Mouse (Mus musculus): ENCODE measurements around the gene Anln.
"Not testable (repeated sequence)": the region's sequence is repeated elsewhere in the genome, so short reads cannot be mapped to it uniquely, and the experiment has no call there.

The Anln gene

DNA sequence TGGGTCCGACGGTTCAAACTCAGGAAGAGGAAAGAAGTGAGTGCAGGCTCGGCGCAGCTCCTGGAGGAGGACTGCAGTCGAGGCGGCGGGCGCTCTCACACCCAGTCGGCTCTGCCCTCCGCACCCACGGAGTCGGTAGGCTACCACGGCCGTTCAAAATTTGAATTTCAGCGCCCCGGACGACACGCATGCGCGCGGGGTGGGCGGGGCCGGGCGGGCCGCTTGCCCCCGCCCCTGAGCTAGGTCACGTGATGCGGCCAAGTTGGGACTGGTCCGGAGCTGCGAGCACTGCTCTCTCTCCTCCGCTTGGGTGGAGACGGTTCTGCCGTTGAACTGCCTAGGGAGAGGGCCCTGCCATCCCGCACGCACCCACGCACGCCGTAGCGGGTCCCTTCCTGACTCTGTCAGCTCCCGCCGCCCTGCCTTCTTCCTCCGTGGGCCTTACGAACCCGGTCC lies at the start of gene Anln:
Anln (minus strand) TSS at position 168 of the 456 bp plus-strand sequence.
- DNase-seq (ENCODE audit: low read depth, low spot score): peak; percentile 82

DNA sequence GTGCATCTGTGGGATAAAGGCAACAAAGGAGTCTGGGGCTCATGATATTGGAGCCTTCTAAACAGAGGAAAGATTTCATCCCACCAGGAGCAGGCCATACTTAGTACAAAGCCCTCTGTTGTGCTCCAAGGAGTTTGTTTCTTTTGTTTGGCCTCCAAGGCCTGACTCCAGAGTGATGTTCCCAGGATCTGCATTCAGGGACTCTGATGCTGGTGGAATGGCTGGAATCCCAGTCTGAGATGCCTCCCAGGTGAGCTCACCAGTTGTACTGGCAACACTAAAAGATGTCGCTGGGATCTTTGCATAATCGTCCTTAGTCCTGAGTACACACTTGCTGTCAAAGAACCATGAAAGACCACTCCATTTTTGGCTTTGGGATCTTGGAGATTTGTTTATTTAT lies 45.1 kb upstream of the Anln start:
- DNase-seq (ENCODE audit: low read depth, low spot score): no peak

DNA sequence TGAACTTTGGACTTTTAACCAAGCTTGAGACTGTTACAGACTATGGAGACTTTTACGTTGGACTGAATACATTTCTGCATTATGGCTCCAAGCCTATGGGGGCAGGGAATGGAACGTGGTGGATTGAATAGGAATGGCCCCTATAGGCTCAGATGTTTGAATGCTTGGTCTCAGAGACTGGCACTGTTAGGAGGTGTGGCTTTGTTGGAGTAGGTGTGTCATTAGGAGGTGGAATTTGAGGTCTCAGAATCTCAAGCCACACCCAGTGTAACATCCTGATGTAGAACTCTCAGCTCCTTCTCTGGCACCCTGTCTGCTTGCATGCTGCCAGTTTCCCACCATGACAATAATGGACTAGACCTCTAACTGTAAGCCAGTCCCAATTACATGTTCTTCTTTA lies 44.2 kb upstream of the Anln start:
- no peak for DNase-seq (ENCODE audit: low read depth, low spot score)

DNA sequence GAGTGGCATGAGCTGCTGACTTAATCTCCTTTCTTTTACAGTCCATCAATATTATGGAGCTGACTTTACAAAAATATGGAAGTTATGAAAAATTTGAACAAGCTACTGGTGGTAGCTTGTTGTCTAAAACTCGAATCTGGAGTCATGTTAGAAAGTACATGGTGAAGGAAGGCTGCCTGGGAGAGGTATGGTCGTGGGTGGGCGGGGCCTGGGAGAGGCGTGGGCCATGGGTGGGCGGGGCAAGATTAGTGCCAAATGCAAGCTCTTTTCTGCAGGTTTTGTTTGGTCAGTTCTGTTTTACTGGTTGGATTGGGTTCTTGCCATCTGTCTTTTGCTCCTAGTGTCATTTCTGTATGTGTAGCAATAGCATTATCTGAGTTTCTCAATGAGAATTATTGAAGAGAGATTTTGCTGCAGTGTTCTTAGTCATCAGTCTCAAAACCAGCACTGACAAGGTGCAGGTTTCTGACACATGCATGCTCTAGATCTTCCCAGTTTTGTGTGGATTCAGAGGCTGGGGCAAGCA lies 41.4 kb upstream of the Anln start:
- no peak for DNase-seq (ENCODE audit: low read depth, low spot score)

DNA sequence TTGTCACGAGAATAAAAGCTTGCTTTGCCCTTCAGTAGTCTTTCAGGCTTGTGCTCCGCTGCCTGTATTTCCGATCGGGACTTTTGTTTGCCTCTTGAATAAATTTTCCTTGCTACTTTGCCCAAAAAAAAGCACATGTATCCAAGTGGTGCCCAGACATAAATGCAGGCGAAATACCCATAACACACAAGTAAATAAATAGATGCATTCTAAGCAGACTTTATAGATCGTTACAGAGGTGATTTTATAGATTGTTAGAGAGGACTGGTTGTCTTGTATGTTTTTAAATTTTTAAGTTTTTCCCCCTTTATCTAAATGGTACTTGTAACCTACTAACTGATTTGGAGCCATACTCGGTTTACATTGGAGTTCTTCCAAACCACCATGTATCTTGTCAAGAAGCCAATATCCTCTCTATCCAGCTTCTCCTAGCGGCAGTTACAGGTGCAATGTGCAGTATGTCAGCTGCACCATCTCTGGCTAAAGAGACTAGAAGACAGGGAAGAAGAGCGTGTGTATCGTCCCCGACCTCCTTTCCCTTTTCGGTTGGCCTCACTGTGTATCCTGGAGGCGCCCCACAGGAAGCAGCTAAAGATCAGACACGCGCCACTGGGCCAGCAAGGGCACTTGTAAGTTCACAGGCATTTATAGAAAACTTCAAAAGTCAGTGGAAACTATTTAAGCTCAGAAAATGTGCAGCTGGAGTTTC lies 40.7 kb upstream of the Anln start:
- DNase-seq (ENCODE audit: low read depth, low spot score): no peak

DNA sequence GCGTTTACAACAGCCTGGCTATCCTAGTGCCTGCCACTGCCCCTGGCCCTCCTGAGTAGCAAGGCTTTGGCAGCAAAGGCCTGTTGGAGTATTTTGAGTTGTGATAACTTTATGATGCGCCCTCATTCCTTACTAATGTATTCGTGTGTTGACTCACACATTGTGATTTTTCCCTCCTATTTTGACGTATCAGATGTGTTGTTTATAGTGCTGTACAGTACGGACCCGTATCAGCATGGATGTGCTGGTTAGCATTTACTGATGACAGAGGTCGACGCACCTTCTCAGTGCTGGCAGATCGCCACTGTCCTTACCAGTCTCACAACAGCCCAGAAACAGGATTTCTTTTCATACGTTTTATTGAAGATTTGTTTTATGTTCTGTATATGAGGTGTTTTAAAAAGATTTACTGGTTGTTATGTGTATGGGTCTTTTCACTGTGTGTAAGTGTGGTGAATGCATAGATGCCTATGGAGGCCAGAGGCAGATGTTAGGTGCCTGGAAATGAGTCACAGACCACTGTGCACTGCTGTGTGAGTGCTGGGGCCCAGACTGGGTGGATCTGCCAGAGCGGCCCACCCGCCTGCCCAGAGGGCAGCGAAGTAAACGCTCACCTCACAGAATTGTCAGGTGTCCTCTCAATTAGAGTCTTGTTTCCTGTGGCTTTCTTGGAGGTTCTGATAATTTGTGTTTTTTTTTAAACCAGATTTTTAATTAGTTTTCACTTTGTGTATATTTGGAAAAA lies 39.9 kb upstream of the Anln start:
- no peak for DNase-seq (ENCODE audit: low read depth, low spot score)

DNA sequence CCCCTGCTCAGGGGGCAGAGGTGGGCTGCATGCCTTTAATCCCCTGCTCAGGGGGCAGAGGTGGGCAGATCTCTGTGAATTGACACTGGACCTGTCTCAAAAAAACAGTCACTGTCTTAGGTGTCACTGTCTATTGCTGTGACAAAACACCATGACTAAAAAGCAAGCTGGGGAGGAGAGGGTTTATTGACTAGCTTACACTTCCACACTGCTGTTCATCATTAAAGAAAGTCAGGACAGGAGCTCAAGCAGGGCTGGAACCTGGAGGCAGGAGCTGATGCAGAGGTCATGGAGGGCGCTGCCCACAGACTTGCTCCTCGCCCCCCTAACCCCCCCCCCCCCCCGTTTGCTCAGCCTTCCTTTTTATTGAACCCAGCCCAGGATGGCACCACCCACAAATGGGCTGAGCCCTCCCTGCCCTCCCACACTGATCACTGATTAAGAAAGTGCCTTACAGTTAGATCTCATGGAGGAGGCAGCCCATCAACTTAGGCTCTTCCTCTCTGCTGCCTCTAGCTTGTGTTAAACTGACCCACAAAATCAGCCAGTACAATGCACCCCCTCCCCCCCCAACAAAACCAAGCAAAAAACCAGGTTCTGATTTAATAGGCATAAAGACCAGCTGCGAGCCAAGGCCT lies 39.2 kb upstream of the Anln start:
- no peak for DNase-seq (ENCODE audit: low read depth, low spot score)

DNA sequence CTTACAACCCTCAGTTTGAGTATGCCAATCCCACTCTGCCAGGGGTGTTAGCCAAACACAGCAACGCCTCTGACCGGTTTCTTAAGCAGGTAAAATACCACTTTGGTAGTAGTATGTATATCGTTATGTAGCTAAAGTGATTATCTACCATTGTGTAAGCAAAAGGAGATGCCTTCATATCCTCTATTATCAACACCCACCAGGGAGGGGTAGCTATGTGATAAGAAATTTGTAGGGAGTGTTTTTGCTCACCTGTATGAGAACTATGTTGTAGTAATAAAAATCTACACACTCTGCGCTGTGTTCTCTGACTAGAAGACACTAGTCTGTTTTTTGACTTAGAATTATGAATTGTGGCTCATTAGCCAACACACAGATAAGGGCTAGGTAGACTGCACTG lies 35.7 kb upstream of the Anln start:
- no peak for DNase-seq (ENCODE audit: low read depth, low spot score)

DNA sequence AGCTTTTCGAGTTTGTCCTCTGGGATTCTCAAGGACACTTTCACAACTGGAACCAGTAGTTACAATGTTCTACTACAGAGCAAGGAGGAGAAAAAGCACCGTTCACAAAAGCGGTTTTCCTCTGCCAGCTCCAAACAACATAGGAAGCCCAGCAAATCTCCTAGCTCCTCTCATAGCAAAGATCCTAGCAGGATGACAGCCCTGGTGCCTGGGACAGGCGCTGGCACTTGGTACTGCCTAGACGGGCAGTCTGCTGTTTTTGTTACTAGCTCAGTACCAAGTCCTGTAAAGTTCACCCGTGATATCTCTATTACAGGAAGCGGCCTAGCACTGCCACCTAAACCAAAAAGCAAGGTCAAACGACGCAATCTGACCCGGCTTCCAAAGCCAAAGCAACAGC lies 35.2 kb upstream of the Anln start:
- no peak for DNase-seq (ENCODE audit: low read depth, low spot score)

DNA sequence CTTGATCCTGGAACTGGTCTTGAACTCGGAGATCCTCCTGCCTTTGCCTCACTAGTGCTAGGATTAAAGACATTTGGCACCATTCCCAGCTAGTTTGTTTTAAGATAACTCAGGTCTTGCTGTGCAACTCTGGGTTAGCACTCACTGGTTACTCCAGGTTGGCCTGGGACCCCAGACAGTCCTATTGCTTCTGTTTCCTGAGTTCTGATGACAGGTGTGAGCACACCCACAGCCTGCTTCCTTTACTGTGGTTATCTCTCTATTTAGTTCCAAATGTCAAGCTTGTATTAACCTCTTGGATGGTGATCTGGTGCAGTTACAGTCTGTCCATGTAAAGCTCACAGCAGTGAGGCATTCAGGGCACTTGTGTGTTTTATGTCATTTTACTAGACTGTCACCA lies 34.5 kb upstream of the Anln start:
- no peak for DNase-seq (ENCODE audit: low read depth, low spot score)

DNA sequence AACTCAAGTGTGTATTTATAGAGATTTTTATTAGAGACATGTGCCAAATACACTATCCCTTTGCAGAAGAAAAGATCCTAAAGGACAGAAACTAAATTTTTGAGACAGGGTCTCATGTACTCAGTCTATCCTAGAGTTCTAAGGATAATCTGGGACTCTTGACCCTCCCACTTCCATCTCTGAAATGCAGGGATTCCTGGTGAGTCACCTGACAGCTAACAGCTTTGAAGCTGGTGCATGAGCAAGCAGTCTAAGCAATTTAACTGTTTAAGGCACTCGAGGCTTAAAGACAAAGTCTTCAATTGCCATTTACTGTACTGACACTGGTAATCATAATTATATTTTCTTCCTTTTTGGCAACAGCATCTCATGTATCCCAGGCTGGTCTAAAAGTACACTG lies 33.6 kb upstream of the Anln start:
- no peak for DNase-seq (ENCODE audit: low read depth, low spot score)

DNA sequence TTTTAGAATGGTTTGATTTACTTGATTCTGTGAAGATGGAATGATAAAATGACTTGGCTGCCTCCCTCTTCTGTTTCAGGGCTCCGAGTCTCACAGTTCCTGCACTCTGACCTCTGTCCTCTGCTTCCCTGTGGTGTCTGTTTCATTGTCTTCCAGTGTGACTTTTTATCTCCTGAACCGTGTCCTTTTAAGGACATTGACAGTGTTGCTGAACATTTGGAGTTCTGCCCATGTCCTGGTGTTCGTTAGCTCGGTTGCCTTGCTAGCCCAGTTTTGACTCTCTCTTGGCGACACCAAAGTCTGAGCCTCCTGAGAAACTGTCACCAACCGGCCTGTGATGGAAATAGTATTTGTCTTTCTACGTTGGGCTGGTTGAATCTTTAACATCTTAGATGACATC lies 31.5 kb upstream of the Anln start:
- DNase-seq (ENCODE audit: low read depth, low spot score): no peak

DNA sequence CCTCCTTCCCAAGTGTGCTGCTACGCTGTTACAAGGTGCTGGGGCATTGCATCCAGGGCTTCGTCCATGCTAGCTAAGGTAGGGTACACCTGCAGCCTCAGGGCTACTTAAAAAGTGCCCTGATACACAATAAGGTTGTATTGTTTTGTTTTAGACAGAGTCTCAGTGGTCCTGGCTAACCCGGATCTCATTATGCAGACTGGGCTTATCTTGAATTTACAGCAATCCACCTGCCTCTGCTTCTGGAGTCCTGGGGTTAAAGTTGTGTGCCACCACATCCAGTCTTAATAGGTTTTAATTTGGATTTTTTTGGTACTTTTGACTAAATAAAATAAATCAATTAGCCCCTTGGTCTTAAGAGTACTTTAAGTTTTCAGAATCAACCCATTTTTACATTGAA lies 30.9 kb upstream of the Anln start:
- no peak for DNase-seq (ENCODE audit: low read depth, low spot score)

DNA sequence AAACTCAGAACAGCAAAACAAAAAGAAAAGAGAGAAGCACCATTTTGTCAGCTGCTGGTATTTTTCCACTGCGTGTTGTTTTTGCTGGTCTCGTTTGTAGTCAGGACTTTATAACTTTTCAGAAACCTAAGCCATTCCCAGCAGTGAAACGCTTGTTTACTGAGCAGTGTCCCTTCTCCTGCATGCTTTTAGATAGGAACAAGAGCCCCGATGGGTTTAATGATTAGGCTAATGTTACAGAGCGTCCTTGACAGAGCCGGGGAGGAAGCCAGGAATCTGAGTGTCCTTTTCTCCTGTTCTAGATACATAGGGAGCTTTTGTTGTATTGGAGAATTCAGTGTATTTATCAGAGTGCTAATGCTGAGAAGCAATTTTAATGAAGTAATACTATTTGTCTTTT lies 28.6 kb upstream of the Anln start:
- DNase-seq (ENCODE audit: low read depth, low spot score): no peak

DNA sequence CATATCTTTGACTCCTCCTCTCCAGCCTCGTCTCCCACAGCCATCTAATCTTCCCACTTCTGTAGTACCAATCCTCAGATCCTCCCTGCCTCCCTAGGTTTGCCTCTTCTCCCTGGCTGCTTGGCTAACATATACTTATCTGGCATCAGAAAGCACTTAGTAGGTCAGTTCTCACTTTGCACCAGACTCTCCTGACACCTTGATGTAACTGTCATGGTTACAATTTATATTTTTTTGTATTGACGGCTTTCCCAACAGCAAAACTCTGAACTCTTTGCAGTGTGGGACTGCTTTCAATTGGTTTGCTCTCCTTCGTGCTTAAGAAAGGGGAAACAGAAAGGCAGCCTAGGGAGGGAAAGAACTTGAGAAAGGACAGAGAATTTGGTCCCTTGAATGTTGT lies 27.2 kb upstream of the Anln start:
- DNase-seq (ENCODE audit: low read depth, low spot score): no peak

DNA sequence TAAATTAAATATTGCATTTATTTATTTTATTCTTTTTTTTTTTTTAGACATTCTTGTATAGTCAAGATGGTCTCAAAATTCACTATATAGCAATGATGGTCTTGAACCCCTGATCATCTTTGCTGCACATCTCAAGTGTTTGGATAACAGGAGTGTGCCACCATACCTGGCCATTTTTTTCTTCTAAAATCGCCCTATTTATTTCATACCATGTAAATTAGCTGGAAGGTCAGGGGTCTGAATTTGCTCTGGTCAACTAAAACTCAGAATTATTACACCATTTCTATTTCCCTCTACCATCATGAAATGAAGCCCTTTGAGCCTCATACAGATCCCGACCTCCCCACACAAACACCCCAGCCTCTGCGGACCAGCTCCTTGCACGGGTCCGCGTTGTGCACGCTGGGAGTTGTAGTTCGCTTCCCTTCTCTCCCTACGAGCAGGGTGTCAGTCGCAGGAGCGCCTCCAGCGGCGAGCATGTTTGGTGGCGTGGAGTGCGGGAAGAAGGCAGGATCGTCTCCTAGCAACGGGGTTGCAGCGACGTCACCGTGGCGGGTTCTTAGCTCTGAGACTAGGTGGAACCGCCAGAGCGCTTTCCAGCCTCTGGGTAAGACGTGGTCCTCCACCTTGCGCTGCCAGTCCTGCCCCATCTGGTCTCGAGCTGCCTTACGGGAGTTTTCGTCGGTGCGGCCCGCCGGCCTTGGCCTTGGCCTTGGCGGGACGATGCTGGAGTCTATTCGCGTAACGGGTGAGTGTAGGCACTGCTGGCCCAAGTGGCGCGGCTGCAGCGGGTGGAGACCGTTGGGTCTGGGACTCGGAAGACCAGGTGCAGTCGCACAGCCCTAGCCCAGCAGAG lies 22.2 kb upstream of the Anln start, which contains the start of gene 9530077C05Rik:
9530077C05Rik (plus strand) TSS at position 512 of the 856 bp plus-strand sequence.
- DNase-seq (ENCODE audit: low read depth, low spot score): peak; percentile 93

DNA sequence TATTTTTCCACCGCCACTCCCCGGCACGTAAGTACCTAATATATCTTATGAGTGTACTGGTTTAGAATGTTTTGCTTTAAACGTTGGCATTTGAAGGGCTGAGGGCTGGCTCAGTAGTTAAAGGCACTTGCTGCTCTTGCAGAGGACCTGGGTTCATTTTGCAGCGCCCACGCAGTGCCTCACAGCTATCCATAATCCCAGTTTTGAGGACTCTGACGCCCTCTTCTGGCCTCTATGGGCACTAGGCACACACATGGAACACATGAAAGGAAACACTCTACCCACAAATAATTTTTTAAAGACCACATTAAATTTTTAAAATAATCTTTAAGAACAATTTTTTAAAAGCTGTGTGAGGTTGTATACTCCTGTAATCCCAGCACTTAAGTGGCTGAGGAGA lies 20.5 kb upstream of the Anln start:
- no peak for DNase-seq (ENCODE audit: low read depth, low spot score)

DNA sequence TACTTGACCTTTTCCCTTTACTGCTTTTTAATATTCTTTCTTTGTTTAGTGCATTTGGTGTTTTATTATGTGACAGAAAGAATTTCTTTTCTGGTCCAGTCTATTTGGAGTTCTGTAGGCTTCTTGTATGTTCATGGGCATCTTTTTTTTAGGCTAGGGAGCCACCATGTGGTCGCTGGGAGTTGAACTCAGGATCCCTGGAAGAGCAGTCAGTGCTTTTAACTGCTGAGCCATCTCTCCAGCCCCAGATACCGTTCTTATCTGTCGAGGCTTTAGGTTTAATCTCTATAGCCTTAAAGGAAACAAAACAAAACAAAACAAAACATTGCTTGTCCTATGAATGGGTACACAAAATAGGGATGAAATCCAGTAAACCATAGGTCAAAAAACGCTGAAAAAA lies 19.4 kb upstream of the Anln start:
- not testable (repeated sequence) for DNase-seq (ENCODE audit: low read depth, low spot score)

DNA sequence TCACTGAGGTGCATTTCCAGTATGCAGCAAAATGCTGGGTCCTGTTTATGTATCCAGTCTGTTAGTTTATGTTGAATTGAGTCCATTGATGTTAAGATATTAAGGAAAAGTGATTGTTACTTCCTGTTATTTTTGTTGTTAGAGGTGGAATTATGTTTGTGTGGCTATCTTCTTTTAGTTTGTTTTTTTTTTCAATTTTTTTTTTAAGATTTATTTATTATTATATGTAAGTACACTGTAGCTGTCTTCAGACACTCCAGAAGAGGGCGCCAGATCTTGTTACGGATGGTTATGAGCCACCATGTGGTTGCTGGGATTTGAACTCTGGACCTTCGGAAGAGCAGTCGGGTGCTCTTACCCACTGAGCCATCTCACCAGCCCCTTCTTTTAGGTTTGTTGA lies 18.6 kb upstream of the Anln start:
- not testable (repeated sequence) for DNase-seq (ENCODE audit: low read depth, low spot score)

DNA sequence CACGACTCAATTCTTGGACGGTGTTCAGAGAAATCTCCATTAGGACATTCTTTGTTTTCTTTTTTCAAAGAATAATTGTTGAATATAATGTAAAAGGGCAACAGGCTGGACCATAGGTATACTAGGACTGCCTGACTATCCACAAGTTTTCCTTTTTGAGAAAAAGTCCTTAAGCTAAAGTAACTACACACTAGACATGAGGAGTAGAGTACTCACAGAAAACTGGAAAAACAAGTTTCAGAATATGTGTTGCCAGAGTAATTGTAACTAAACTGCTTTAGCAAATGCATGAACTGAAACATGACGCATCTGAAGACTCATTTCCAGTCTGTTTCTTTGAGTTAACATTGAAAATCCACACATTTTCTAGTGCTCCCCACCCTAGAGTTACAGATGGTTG lies 16.4 kb upstream of the Anln start:
- no peak for DNase-seq (ENCODE audit: low read depth, low spot score)

DNA sequence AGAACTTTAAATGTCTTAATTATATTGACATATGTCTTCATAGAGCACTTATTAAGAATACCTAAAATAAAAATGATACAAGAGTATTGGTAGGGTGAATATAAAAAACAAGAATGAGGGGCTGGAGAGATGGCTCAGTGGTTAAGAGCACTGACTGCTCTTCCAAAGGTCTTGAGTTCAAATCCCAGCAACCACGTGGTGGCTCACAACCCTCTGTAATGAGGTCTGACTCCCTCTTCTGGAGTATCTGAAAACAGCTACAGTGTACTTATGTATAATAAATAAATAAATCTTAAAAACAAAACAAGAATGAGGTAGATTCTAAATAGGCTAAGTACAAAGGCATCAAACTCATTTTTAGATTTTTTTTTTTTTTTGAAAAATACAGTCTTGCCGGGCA lies 14.5 kb upstream of the Anln start:
- not testable (repeated sequence) for DNase-seq (ENCODE audit: low read depth, low spot score)

DNA sequence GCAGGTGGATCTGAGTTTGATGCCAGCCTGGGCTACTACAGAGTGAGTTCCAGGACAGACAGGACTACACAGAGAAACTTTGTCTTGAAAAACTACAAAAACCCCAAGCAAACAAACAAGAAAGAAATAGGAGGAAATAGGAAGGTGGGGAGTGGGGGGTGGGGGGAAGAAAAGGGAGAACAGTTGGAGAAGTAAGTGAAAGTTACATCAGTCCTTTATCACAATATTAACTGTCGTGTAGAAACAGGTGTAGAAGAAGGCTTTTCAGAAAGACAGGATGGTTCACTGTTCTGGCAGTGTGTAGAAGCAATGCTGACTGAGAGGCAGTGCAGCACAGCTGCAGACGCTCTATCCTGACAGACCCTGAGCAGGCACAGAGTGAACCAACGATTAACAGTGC lies 14.0 kb upstream of the Anln start:
- no peak for DNase-seq (ENCODE audit: low read depth, low spot score)
